ENCODE assay signal across 8 mouse cellular contexts in the genomic region with DNA sequence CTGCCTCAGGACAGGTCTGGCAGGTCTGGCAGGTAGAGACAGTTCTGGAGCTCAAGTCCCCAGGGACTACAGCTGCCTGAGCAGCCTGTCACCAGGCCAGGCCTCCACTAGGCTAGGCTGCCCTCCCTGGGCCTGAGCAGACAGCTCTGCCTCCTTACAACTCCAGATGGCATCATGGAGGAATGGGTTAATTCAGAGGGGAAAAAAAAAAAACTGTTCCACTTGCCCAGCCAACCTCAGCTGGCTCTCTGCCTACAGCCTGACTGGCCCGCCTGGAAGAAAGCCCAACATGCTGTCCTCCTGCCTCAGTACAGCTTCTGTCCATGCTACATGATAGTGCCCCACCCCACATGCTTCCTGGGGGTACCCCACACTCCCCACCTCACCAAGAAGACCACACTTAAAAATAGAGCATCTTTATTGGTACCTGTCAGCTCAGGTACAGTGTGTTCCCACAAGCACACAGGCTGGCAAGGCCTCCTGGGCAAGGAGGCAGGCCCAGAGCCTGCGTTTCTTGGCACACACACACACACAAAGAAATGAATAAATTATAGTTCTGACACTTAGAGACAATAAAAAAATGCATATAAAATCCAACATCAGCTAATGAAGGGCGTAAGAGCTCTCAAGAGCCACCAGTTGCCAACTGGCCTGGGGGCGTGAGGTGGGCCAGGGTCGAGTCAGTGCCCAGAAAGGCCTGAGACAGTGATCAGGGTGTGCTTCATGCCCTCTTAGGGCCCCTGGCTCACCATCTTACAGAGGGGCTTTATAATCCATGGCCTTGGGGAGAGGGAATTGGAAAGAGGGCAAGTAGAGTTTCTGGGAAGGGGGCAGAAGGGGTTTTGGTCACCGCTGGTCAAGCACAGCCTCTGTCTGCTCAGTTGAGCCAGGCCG. TPM values are rescaled to one million over a fixed set of nuclear protein-coding genes. Genes with fewer than 3 reads are reported as not detected.
A peak's percentile ranks its signal among the peaks of the same experiment; 100 is the strongest.
DNase-seq lines count a peak whose midpoint lies in the region; ATAC-seq lines count a peak whose summit lies in the region.

No protein-coding gene starts in this region.

- peak; percentile 32; the same call in 1 of the 2 replicates for ATAC-seq in frontal cortex, adult (ENCODE audit: low TSS enrichment)

- no peak for DNase-seq in frontal cortex, postnatal 14 days (ENCODE audit: low spot score in 2 of 2)
- DNase-seq in urinary bladder, postnatal 36 days (ENCODE audit: low spot score in 2 of 2): peak; percentile 49 to 67
- no peak for DNase-seq in urinary bladder, postnatal 4 days (ENCODE audit: low spot score in 2 of 2)
- peak; percentile 76 for DNase-seq in heart, postnatal 4 days
- DNase-seq in midbrain, embryonic 10.5 days (ENCODE audit: low spot score): no peak
- DNase-seq in spleen, adult 18-20 months: no peak
- no peak for DNase-seq in thymus, postnatal 14 days

- H3K27me3 ChIP-seq in midbrain, embryonic 10.5 days (ENCODE audit: low read depth, poor library complexity, severe bottlenecking): no peaks in the 10 kb centered on the region

- peaks cover 33% of the 10 kb centered on the region for H3K36me3 ChIP-seq in midbrain, embryonic 10.5 days

- peak overlapping the region; percentile 9; the same call in 1 of the 2 replicates for H3K27ac ChIP-seq in midbrain, embryonic 10.5 days (replicated peaks)

- no peaks in the 10 kb centered on the region for H3K9me3 ChIP-seq in midbrain, embryonic 10.5 days (replicated peaks)

- 90% methylated on average over 7 of the region's 7 CpGs for WGBS in midbrain, embryonic 10.5 days

- no peak overlapping the region for H3K4me3 ChIP-seq in midbrain, embryonic 10.5 days

- peaks cover 11% of the 10 kb centered on the region for H3K4me1 ChIP-seq in midbrain, embryonic 10.5 days

RNA-seq across cellular contexts. Expression of a gene that starts 13.4 kb away (rescaled TPM):
- 10 to 100 TPM; 17.4 to 17.7 TPM for total RNA-seq in heart, postnatal 4 days (2021)
- polyA plus RNA-seq in midbrain, embryonic 10.5 days (2016; fragmentation: Nextera tagmentation; extraction: Ambion mirVana): 1.9 and 2.7 TPM in 2 replicates

RNA-seq across cellular contexts. Expression of a gene that starts 33.6 kb away (rescaled TPM):
- total RNA-seq in heart, postnatal 4 days (2021): under 1 TPM in 1 of 2 experiments, not detected in 1; 0.07 TPM
- 0.16 and 0.42 TPM in 2 replicates for polyA plus RNA-seq in midbrain, embryonic 10.5 days (2016; fragmentation: Nextera tagmentation; extraction: Ambion mirVana)

RNA-seq across cellular contexts. Expression of a gene that starts 33.6 kb away (rescaled TPM):
- 10 to 100 TPM; 15.2 to 16.0 TPM for total RNA-seq in heart, postnatal 4 days (2021)
- 27.3 and 29.4 TPM in 2 replicates for polyA plus RNA-seq in midbrain, embryonic 10.5 days (2016; fragmentation: Nextera tagmentation; extraction: Ambion mirVana)

RNA-seq across cellular contexts. Expression of a gene that starts 52.4 kb away (rescaled TPM):
- 100 to 1,000 TPM; 162 to 169 TPM for total RNA-seq in heart, postnatal 4 days (2021)
- not detected in 2 replicates for polyA plus RNA-seq in midbrain, embryonic 10.5 days (2016; fragmentation: Nextera tagmentation; extraction: Ambion mirVana)

Comparison
In these comparisons a context has a peak if more than half of its experiments do, and no peak if none do; other contexts are left out.
1. DNase-seq: peak in urinary bladder, postnatal 36 days (2 of 2) and heart, postnatal 4 days (single experiment); none in frontal cortex, postnatal 14 days (0 of 2), urinary bladder, postnatal 4 days (0 of 2), midbrain, embryonic 10.5 days (single experiment), spleen, adult 18-20 months (0 of 2) and thymus, postnatal 14 days (single experiment).